Mouse (Mus musculus): Measurements from ENCODE around the gene Ccr4. TPM values are rescaled to one million over a fixed set of nuclear protein-coding genes. Genes with fewer than 3 reads are reported as not detected.

Ccr4 gene
- not detected in 2 replicates for polyA plus RNA-seq (2016; fragmentation: Nextera tagmentation; extraction: Ambion mirVana)

- DNase-seq (ENCODE audit: extremely low spot score, low spot score), result no peak
- H3K9me3 ChIP-seq, result peaks cover 12% of the 10 kb centered on the region
- 91% methylated on average over 9 of the region's 9 CpGs for WGBS
- no peaks in the 10 kb centered on the region for H3K27me3 ChIP-seq (ENCODE audit: poor library complexity, severe bottlenecking)
- H3K36me3 ChIP-seq (replicated peaks), result peaks cover 40% of the 10 kb centered on the region
- H3K27ac ChIP-seq, result no peak within 1 kb of the TSS
- no peak within 1 kb of the TSS for H3K4me3 ChIP-seq
- H3K4me1 ChIP-seq, result 0 out of 2 replicates have a peak, but pooled peaks cover 3% of the 10 kb centered on the region
Measured at GRCm38 (mm10) chr9:114504816-114505215, at the start of gene Ccr4. Gene Ccr4 (minus strand): TSS chr9:114504916.

- no peak overlapping the region for H3K4me3 ChIP-seq
- H3K9me3 ChIP-seq, result no peaks in the 10 kb centered on the region
- H3K27ac ChIP-seq, result no peak overlapping the region
- no peaks in the 10 kb centered on the region for H3K27me3 ChIP-seq (ENCODE audit: poor library complexity, severe bottlenecking)
- H3K36me3 ChIP-seq (replicated peaks), result peaks cover 22% of the 10 kb centered on the region
- peaks cover 82% of the 10 kb centered on the region for H3K4me1 ChIP-seq
- no peak for DNase-seq (ENCODE audit: extremely low spot score, low spot score)
Measured at GRCm38 (mm10) chr9:114553828-114554227, 49.1 kb upstream of the Ccr4 start.

GRCm38 (mm10) chr9:114550033-114550432, 45.3 kb upstream of the Ccr4 start:
- DNase-seq (ENCODE audit: extremely low spot score, low spot score), result no peak
- Histone ChIP-seq H3K4me3 (no peak overlapping the region), H3K27ac (peak overlapping the region; percentile 68), H3K9me3 (no peaks in the 10 kb centered on the region), H3K27me3 (ENCODE audit: poor library complexity, severe bottlenecking) (no peaks in the 10 kb centered on the region; the same call in 1 of the 2 replicates), H3K4me1 (peaks cover 85% of the 10 kb centered on the region), H3K36me3 (replicated peaks) (peaks cover 22% of the 10 kb centered on the region)
- WGBS, result 9% methylated on average over 6 of the region's 6 CpGs

GRCm38 (mm10) chr9:114549117-114549516, 44.4 kb upstream of the Ccr4 start:
- DNase-seq (ENCODE audit: extremely low spot score, low spot score), result peak; percentile 59
- WGBS, result 11% methylated on average over 5 of the region's 5 CpGs

GRCm38 (mm10) chr9:114548496-114548895, 43.8 kb upstream of the Ccr4 start:
- peaks cover 16% of the 10 kb centered on the region for H3K36me3 ChIP-seq (replicated peaks)
- no peaks in the 10 kb centered on the region; the same call in 1 of the 2 replicates for H3K27me3 ChIP-seq (ENCODE audit: poor library complexity, severe bottlenecking)
- WGBS, result 30% methylated on average over 4 of the region's 4 CpGs
- peaks cover 88% of the 10 kb centered on the region for H3K4me1 ChIP-seq
- peak overlapping the region; percentile 73 for H3K27ac ChIP-seq
- no peaks in the 10 kb centered on the region for H3K9me3 ChIP-seq
- peak overlapping the region; percentile 21; the same call in 1 of the 2 replicates for H3K4me3 ChIP-seq
- DNase-seq (ENCODE audit: extremely low spot score, low spot score), result no peak

More at GRCm38 (mm10) chr9:114549117-114549516, 44.4 kb upstream of the Ccr4 start:
- Histone ChIP-seq H3K4me3 (peak overlapping the region; percentile 21), H3K9me3 (no peaks in the 10 kb centered on the region), H3K27me3 (ENCODE audit: poor library complexity, severe bottlenecking) (no peaks in the 10 kb centered on the region; the same call in 1 of the 2 replicates), H3K4me1 (peaks cover 85% of the 10 kb centered on the region), H3K36me3 (replicated peaks) (peaks cover 19% of the 10 kb centered on the region), H3K27ac (peak overlapping the region; percentile 73)

GRCm38 (mm10) chr9:114547643-114548077, 42.9 kb upstream of the Ccr4 start:
- no peaks in the 10 kb centered on the region; the same call in 1 of the 2 replicates for H3K27me3 ChIP-seq (ENCODE audit: poor library complexity, severe bottlenecking)
- H3K36me3 ChIP-seq (replicated peaks), result peaks cover 9% of the 10 kb centered on the region
- H3K4me3 ChIP-seq, result peak overlapping the region; percentile 11; the same call in 1 of the 2 replicates
- peaks cover 91% of the 10 kb centered on the region for H3K4me1 ChIP-seq
- 18% methylated on average over 6 of the region's 6 CpGs for WGBS
- no peaks in the 10 kb centered on the region for H3K9me3 ChIP-seq
- H3K27ac ChIP-seq, result peak overlapping the region; percentile 73
- no peak for DNase-seq (ENCODE audit: extremely low spot score, low spot score)

GRCm38 (mm10) chr9:114546765-114547164, 42.0 kb upstream of the Ccr4 start:
- DNase-seq (ENCODE audit: extremely low spot score, low spot score), result no peak
- H3K4me1 ChIP-seq, result peaks cover 93% of the 10 kb centered on the region
- 71% methylated on average over 12 of the region's 12 CpGs for WGBS
- no peak overlapping the region for H3K4me3 ChIP-seq
- H3K27me3 ChIP-seq (ENCODE audit: poor library complexity, severe bottlenecking), result no peaks in the 10 kb centered on the region; the same call in 1 of the 2 replicates
- H3K9me3 ChIP-seq, result no peaks in the 10 kb centered on the region
- peak overlapping the region; percentile 73; the same call in 1 of the 2 replicates for H3K27ac ChIP-seq
- peaks cover under 1% of the 10 kb centered on the region for H3K36me3 ChIP-seq (replicated peaks)

GRCm38 (mm10) chr9:114544754-114545393, 40.2 kb upstream of the Ccr4 start:
- H3K27ac ChIP-seq, result peak overlapping the region; percentile 69
- no peaks in the 10 kb centered on the region for H3K9me3 ChIP-seq
- WGBS, result 45% methylated on average over 9 of the region's 9 CpGs
- DNase-seq (ENCODE audit: extremely low spot score, low spot score), result no peak
- no peaks in the 10 kb centered on the region; the same call in 1 of the 2 replicates for H3K27me3 ChIP-seq (ENCODE audit: poor library complexity, severe bottlenecking)
- peaks cover 12% of the 10 kb centered on the region for H3K36me3 ChIP-seq (replicated peaks)
- H3K4me1 ChIP-seq, result peaks cover 95% of the 10 kb centered on the region
- no peak overlapping the region for H3K4me3 ChIP-seq

- no peak for DNase-seq (ENCODE audit: extremely low spot score, low spot score)
Measured at GRCm38 (mm10) chr9:114543882-114544753, 39.4 kb upstream of the Ccr4 start.

GRCm38 (mm10) chr9:114541279-114541741, 36.6 kb upstream of the Ccr4 start:
- peak overlapping the region; percentile 44; the same call in 1 of the 2 replicates for H3K27ac ChIP-seq
- H3K36me3 ChIP-seq (replicated peaks), result peaks cover 12% of the 10 kb centered on the region

More at GRCm38 (mm10) chr9:114543882-114544753, 39.4 kb upstream of the Ccr4 start:
- Histone ChIP-seq H3K36me3 (replicated peaks) (peaks cover 12% of the 10 kb centered on the region), H3K9me3 (no peaks in the 10 kb centered on the region), H3K4me3 (no peak overlapping the region), H3K4me1 (peaks cover 91% of the 10 kb centered on the region), H3K27ac (peak overlapping the region; percentile 40; the same call in 1 of the 2 replicates), H3K27me3 (ENCODE audit: poor library complexity, severe bottlenecking) (no peaks in the 10 kb centered on the region; the same call in 1 of the 2 replicates)
- WGBS, result 73% methylated on average over 17 of the region's 17 CpGs

GRCm38 (mm10) chr9:114538996-114539563, 34.4 kb upstream of the Ccr4 start:
- WGBS, result 84% methylated on average over 7 of the region's 7 CpGs
- Histone ChIP-seq H3K27ac (0 out of 2 replicates have a peak overlapping the region, but pooled peaks have one; percentile 27), H3K4me3 (no peak overlapping the region), H3K36me3 (replicated peaks) (peaks cover 12% of the 10 kb centered on the region), H3K27me3 (ENCODE audit: poor library complexity, severe bottlenecking) (no peaks in the 10 kb centered on the region), H3K4me1 (peaks cover 91% of the 10 kb centered on the region), H3K9me3 (no peaks in the 10 kb centered on the region)
- no peak for DNase-seq (ENCODE audit: extremely low spot score, low spot score)

More at GRCm38 (mm10) chr9:114541279-114541741, 36.6 kb upstream of the Ccr4 start:
- Histone ChIP-seq H3K4me3 (no peak overlapping the region), H3K27me3 (ENCODE audit: poor library complexity, severe bottlenecking) (no peaks in the 10 kb centered on the region), H3K9me3 (no peaks in the 10 kb centered on the region), H3K4me1 (peaks cover 91% of the 10 kb centered on the region)
- WGBS, result 46% methylated on average over 1 of the region's 1 CpGs
- DNase-seq (ENCODE audit: extremely low spot score, low spot score), result no peak

GRCm38 (mm10) chr9:114536628-114537027, 31.9 kb upstream of the Ccr4 start:
- H3K9me3 ChIP-seq, result no peaks in the 10 kb centered on the region
- WGBS, result 6% methylated on average over 2 of the region's 2 CpGs
- H3K27me3 ChIP-seq (ENCODE audit: poor library complexity, severe bottlenecking), result no peaks in the 10 kb centered on the region
- H3K27ac ChIP-seq, result peak overlapping the region; percentile 84
- H3K4me1 ChIP-seq, result peaks cover 90% of the 10 kb centered on the region
- peak overlapping the region; percentile 32 for H3K4me3 ChIP-seq
- DNase-seq (ENCODE audit: extremely low spot score, low spot score), result peak; percentile 68
- peaks cover 12% of the 10 kb centered on the region for H3K36me3 ChIP-seq (replicated peaks)

Measured in forebrain, embryonic 10.5 days (tissue).